Mouse (Mus musculus) heart, adult 10 weeks (tissue): ENCODE results near the gene Shroom1. TPM values are rescaled to one million over a fixed set of nuclear protein-coding genes. Genes with fewer than 3 reads are reported as not detected.

ENCODE experiments used
- polyA plus RNA-seq: library from polyadenylated mRNA; stranded (reverse); fragments of 350-450 nt; fragmentation: Illumina TruSeq; extraction: RNeasy Lipid Tissue Mini Kit (QIAGEN cat#74804); gene quantifications from one replicate; pipeline ENCODE4 v1.2.3, GENCODE M21; 2014; ENCODE audit warnings: low read depth, low replicate concordance

Shroom1 gene
- polyA plus RNA-seq, result 0.55 TPM

DNA sequence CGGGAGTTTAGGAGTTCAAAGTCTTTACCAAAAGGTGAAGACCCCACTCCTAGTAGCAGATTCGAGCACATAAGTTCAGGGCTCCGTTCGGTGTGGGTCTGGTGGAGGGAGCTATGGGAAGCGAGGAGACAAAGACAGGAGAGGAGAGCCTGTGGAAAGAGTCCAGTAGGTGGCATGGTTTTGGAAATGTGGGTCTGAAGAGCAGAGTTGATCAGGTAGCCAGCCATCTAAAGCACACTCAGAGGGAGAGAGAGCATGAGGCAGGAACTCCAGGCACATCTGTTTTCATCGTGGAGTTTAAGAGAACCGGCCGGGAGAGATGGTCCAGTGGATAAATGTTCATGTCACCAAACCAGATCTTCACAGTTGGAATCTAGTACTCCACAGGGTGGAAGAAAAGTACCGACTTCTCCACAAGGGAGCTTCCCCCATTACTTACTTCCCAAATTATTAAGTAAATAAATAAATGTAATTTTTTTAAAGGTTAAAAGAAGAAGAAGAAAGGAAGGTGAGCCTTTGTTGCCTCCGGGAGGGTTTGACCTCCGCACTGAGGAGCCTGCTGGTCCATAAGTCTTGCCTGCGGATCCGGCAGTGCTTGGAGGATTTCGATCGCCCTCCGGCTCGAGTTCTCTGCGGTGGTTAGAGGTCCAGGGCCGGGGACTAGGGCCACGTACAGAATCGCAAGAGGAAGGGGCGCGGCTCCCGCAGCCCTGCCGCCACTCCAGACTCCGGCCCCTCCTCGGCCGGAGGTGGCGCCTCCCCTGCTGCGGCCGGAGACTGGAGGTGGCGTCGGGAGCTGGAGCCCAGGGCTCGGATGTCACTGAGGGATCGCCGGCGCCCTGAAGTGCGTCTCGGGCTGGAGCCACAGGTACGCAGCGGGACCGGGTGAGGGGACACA is at the start of gene Shroom1, which contains the start of gene Gm10447:
Gene Shroom1 (plus strand): TSS at position 732 of the 898 bp plus-strand sequence.
Gene Gm10447 (minus strand): TSS at position 637 of the 898 bp plus-strand sequence.

DNA sequence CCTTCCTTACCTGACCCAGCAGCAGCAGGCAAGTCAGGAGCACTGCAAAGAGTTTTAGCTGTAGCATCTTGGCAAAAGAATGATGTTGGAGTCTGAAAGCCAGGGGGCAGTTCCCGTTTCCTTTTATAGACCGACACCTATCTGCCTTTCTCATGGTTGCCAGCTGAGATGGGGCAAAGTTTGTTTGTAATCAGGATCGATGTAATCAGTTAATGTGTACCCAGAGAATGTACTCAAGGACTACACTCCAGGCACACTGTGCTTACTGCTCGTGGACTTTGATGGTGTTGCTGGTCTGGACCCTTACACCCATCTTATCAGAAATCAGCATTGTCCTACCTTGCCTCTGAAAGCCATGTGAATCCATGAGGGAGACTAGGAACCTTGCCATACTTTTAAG is 34.0 kb upstream of the Shroom1 start, which contains the start of gene Leap2:
Gene Leap2 (minus strand): TSS at position 135 of the 400 bp plus-strand sequence.

DNA sequence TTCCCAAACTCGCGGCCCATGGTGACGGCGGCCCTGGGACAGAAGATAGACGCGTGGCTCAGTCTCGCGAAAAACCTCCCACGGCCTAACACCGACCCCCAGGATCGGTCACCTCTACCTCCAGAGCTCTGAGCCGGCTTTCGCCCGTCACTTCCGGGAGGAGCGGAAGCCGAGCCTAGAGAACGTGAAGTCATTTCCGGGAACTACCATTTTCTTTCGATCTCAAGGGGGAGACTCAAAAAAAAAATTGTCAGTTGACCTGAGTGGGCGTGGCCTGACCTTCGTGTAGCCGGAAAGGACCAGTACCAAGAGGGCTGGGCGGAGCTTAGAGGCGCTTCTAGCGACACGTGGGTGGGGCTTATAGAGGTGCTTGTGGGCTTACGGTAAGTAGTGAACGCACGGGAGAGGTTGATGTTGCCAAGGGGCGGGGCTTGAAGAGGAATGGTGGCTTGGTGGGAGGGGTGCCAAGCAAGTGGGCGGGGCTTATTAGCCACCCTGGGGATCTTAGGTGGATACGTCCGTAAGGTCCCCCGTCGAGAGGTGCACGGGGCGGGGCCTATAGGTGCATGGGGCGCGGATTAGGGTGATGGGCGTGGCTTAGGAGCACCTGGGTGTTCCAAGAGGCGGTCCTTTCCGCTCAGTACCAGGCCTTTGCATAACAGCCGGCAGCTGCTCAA is 26.2 kb upstream of the Shroom1 start, which contains the start of the genes Uqcrq and Gdf9:
Gene Uqcrq (minus strand): TSS at position 162 of the 677 bp plus-strand sequence.
Gene Gdf9 (plus strand): TSS at position 354 of the 677 bp plus-strand sequence.

DNA sequence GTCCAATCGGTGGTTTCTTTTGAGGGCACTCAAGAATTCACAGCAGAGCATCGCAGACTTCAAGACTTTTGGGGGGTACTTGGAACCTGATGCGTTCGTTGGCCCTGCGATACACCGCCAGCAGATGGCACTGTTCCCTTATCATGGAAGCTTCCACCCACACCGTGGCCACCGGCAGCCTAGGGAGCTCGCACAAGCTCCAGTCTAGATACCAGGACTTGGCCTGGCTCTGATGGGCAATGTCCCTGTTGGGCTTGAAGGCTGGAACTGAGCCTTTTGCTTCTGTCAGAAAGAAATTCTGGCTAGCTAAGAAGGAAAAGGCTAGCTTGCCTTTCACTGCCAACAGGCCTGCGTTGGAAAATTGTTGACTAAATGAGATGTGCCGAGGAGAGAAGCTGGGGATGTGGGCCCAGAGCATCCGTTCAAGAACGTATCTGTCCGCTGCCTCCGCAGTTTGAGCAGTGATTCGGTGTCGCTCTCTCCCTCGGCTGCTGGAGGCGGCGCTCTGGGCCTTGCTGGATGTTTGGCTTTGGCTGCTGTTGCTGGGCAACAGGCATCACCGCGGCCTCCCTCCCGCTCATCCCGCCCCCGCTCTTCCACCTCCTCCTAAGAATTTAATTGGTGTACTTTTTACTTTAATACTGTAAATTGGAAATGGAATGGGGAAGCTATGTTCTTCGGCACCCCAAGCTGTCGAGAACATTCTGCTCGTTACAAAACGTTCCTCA is 13.1 kb downstream of the Shroom1 start, which contains the start of gene Gm9837:
Gene Gm9837 (minus strand): TSS at position 512 of the 728 bp plus-strand sequence.

DNA sequence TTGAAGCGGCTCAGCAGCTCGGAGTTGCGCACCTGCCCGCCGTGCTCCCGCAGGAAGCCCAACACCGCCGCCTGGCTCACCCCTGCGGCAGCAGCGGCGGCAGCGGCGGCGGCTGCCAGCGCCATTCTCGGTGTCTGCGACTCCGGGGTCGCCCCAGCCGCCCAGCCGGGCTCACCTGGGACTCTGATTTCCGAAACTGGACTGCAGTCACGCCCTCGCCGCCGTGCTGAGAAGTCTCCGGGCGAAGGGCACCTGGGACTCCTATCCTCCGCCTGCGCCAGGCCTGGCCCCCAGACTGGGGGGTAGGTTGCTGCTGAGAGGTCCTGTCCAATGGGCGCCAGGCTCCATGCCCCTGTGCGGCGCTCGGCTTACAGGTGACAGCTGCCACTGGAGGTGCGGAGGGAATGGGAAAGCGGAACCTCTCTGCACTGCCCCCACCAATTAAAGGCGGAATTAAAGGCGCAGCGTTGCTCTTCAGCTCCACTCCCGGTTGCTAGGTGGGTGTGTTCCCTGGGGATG is 22.8 kb downstream of the Shroom1 start, which contains the start of the genes Gm9945 and Sowaha:
Gene Gm9945 (plus strand): TSS at position 384 of the 519 bp plus-strand sequence.
Gene Sowaha (minus strand): TSS at position 492 of the 519 bp plus-strand sequence.

Other genes with a start within 250 kb of the Shroom1 start
- 116 TPM for gene Hspa4, start 156.7 kb upstream of the Shroom1 start, polyA plus RNA-seq
- 10.5 TPM for gene Zcchc10, start 132.5 kb upstream of the Shroom1 start, polyA plus RNA-seq
- 29.2 TPM for gene Aff4, start 106.4 kb upstream of the Shroom1 start, polyA plus RNA-seq
- gene Leap2, start 34.0 kb upstream of the Shroom1 start, polyA plus RNA-seq, result not detected
- gene Uqcrq, start 26.4 kb upstream of the Shroom1 start, polyA plus RNA-seq, result 1,517 TPM
- gene Gdf9, start 26.2 kb upstream of the Shroom1 start, polyA plus RNA-seq, result 0.50 TPM
- not detected for gene Gm10447, start 95 bp upstream of the Shroom1 start, polyA plus RNA-seq
- not detected for gene Gm9837, start 13.3 kb downstream of the Shroom1 start, polyA plus RNA-seq
- not detected for gene Gm9945, start 23.0 kb downstream of the Shroom1 start, polyA plus RNA-seq
- gene Sowaha, start 23.1 kb downstream of the Shroom1 start, polyA plus RNA-seq, result not detected
- gene Sept8, start 62.1 kb downstream of the Shroom1 start, polyA plus RNA-seq, result 35.5 TPM
- gene Kif3a, start 110.2 kb downstream of the Shroom1 start, polyA plus RNA-seq, result 10.6 TPM
- gene Il4, start 161.5 kb downstream of the Shroom1 start, polyA plus RNA-seq, result not detected
- not detected for gene Il13, start 177.5 kb downstream of the Shroom1 start, polyA plus RNA-seq